Mouse (Mus musculus): Measurements from ENCODE around the gene Lypd3.
"Not testable (repeated sequence)": the region's sequence is repeated elsewhere in the genome, so short reads cannot be mapped to it uniquely, and the experiment has no call there.

Lypd3 gene

GRCm38 (mm10) chr7:24664959-24665358 is 28.6 kb downstream of the Lypd3 start:
- no peak for DNase-seq

DNA sequence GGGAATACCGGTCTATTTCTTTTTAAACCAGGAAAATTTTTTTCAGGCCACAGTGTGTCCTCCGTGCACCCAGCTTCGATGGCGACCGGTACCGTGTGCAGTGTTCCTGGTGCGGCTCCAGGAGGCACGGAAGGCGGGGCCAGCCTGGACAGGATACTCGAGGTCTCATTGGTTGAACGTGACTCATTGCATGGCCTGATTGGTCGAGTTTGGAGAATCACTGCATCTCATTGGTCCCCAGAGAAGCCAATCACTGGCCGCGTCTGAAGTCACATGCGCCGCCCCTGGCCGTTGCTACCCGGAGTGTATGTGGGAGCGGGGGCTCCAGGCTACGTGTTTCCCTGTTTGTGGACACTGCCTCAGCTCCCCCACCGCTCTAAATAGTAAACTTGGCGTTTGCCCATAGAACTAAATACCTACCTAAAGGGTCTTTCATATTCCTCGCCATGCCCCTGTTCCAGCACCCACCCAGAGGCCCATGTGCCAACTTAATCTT is 35.6 kb downstream of the Lypd3 start:
- DNase-seq, result no peak

GRCm38 (mm10) chr7:24676575-24676974 is 40.2 kb downstream of the Lypd3 start, which contains the start of gene Tex101:
Gene Tex101 (minus strand): TSS chr7:24676675.
- no peak for DNase-seq

DNA sequence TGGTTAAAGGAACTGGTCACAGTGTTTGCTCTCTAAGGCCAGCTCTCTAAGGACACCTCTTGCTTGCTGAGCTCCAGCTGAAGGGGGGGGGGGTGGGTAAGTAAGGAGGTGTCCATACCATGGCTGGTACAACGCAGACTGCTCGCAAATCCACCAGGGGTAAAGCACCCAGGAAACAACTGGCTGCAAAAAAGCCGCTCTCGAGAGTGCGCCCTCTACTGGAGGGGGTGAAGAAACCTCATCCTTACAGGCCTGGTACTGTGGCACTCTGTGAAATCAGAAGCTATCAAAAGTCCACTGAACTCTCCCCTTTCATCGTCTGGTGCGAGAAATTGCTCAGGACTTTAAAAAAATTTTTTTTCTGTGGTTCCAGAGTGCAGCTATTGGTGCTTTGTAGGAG is 47.8 kb downstream of the Lypd3 start:
- DNase-seq, result not testable (repeated sequence)

GRCm38 (mm10) chr7:24687519-24687918 is 51.2 kb downstream of the Lypd3 start:
- not testable (repeated sequence) for DNase-seq
